Mouse (Mus musculus): ENCODE data around the gene Pidd1.

The Pidd1 gene

GRCm38 (mm10) chr7:141472763-141473162 is 28.9 kb upstream of the Pidd1 start:
- DNase-seq (ENCODE audit: low spot score in 2 of 2), result no peak

GRCm38 (mm10) chr7:141472226-141472625 is 28.4 kb upstream of the Pidd1 start:
- no peak for DNase-seq (ENCODE audit: low spot score in 2 of 2)

- DNase-seq (ENCODE audit: low spot score in 2 of 2), result no peak
Measured at GRCm38 (mm10) chr7:141471236-141471635, 27.4 kb upstream of the Pidd1 start.

- no peak for DNase-seq (ENCODE audit: low spot score in 2 of 2)
Measured at GRCm38 (mm10) chr7:141470637-141470944, 26.8 kb upstream of the Pidd1 start.

- no peak for DNase-seq (ENCODE audit: low spot score in 2 of 2)
Measured at GRCm38 (mm10) chr7:141469901-141470636, 26.2 kb upstream of the Pidd1 start.

- no peak for DNase-seq (ENCODE audit: low spot score in 2 of 2)
Measured at GRCm38 (mm10) chr7:141469352-141469751, 25.5 kb upstream of the Pidd1 start.

GRCm38 (mm10) chr7:141468522-141469211 is 24.8 kb upstream of the Pidd1 start:
- peak in 1 of 2 experiments; percentile 56 for DNase-seq (ENCODE audit: low spot score in 2 of 2)

GRCm38 (mm10) chr7:141468164-141468521 is 24.3 kb upstream of the Pidd1 start:
- DNase-seq (ENCODE audit: low spot score in 2 of 2), result no peak

- peak; percentile 89 to 94 for DNase-seq (ENCODE audit: low spot score in 2 of 2)
Measured at GRCm38 (mm10) chr7:141467230-141468030, 23.6 kb upstream of the Pidd1 start, which contains the start of gene Cd151. TSS of gene Cd151 (plus strand) at chr7:141467392.

GRCm38 (mm10) chr7:141466607-141467148 is 22.9 kb upstream of the Pidd1 start:
- no peak for DNase-seq (ENCODE audit: low spot score in 2 of 2)

GRCm38 (mm10) chr7:141466045-141466394 is 22.2 kb upstream of the Pidd1 start:
- DNase-seq (ENCODE audit: low spot score in 2 of 2), result no peak

- no peak for DNase-seq (ENCODE audit: low spot score in 2 of 2)
Measured at GRCm38 (mm10) chr7:141465388-141466044, 21.7 kb upstream of the Pidd1 start.

GRCm38 (mm10) chr7:141464603-141465201 is 20.9 kb upstream of the Pidd1 start:
- no peak for DNase-seq (ENCODE audit: low spot score in 2 of 2)

- DNase-seq (ENCODE audit: low spot score in 2 of 2), result no peak
Measured at GRCm38 (mm10) chr7:141463824-141464602, 20.2 kb upstream of the Pidd1 start.

GRCm38 (mm10) chr7:141462333-141462821 is 18.6 kb upstream of the Pidd1 start:
- DNase-seq (ENCODE audit: low spot score in 2 of 2), result no peak

- no peak for DNase-seq (ENCODE audit: low spot score in 2 of 2)
Measured at GRCm38 (mm10) chr7:141461521-141462332, 17.9 kb upstream of the Pidd1 start.

- no peak for DNase-seq (ENCODE audit: low spot score in 2 of 2)
Measured at GRCm38 (mm10) chr7:141460391-141461113, 16.7 kb upstream of the Pidd1 start, which contains the start of gene Cracr2b. TSS of gene Cracr2b (plus strand) at chr7:141461094.

GRCm38 (mm10) chr7:141460001-141460390 is 16.2 kb upstream of the Pidd1 start:
- DNase-seq (ENCODE audit: low spot score in 2 of 2), result no peak

GRCm38 (mm10) chr7:141459301-141459711 is 15.5 kb upstream of the Pidd1 start:
- DNase-seq (ENCODE audit: low spot score in 2 of 2), result no peak
